Mouse (Mus musculus) NIH3T3 (cell line): ENCODE data around the gene Chd8.
"Not testable (repeated sequence)": the region's sequence is repeated elsewhere in the genome, so short reads cannot be mapped to it uniquely, and the experiment has no call there.

ENCODE experiments used
- DNase-seq: peaks from one replicate; pipeline ENCODE4 v3.0.0-alpha.2; 2012; ENCODE audit warnings: low read depth

Gene Chd8

DNA sequence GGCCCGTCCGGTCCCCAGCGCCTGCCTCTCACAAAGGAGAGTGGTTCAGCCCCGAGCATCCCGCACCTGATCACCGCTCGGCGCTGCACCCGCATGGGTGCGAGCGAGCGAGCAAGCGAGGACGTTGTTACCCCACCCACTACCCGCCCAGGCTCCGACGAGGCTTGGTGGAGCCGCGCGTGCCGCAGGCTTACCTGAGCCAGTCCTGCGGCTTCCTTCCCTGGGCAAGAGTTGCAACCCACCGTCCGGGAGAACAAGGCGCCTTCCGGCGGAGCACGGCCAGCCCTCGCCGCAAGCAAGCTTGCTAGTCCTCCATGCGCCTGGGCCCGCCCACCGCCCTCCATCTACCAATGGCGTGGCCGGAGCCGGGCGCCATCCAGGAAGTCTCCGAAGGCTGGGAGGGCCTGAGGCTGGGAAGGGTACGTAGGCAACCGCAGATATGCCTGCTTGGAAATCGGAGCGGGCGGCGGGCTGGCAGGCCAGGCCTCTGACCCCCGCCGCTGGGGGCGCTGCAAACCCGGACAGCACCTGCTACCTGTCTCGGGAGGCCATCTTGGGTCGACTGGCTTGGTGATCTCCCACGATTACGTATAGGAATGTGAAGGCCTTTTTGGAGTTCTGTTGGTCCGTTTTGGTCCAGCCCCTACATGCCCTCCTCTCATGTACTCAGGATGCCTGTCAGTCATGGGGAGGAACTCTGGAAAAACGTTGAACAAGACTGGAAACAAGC, at the start of gene Chd8:
Gene Chd8, minus strand, starts transcription at position 297 of the 730 bp plus-strand sequence.
- DNase-seq = peak; percentile 97

GRCm38 (mm10) chr14:52306100-52306499, 48.5 kb upstream of the Chd8 start:
- DNase-seq = no peak

DNA sequence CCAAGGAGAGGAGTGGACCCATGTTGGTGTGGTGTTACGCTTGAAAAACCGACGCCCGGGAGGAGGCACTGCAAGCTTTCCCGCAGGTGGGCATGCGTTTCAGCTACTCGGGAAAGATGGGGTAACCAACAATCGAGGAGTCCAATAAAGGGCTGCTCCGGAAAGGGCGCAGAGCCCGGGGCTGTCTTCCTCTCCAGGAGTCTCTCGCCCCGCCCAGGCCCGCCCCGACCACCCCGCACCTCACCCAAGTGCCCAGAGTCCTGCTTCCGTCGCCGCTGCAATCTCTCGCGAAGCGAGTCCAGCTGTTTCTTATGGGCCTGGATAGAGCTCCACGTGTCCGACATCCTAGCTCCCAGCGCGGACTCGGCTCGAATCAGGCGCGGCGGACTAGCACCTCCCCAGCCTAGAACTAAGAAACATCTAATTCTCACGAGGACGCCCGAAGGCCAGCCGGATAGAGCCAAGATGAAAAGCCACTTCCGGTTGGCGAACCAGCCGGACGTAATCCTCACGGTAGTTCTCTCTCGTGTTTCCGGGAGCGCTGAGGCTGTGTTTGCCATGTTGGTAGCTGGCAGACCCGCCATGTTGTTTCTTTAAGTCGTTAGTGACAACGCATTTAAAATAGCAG, 47.2 kb upstream of the Chd8 start, which contains the start of gene Mettl3:
Gene Mettl3, minus strand, starts transcription at position 485 of the 628 bp plus-strand sequence.
- DNase-seq = peak; percentile 98

DNA sequence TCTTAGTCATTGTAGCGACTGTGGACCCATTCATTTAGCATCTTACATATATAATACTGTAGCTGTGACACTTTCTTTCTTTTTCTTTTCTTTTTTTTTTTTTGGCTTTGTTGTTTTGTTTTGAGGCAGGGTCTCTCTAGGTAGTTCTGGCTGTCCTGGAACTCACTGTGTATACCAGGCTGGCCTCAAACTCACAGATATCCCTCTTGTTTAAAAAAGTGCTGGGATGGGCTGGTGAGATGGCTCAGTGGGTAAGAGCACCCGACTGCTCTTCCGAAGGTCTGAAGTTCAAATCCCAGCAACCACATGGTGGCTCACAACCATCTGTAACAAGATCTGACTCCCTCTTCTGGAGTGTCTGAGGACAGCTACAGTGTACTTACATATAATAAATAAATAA, 45.9 kb upstream of the Chd8 start:
- DNase-seq = not testable (repeated sequence)

GRCm38 (mm10) chr14:52295558-52296264, 38.1 kb upstream of the Chd8 start:
- DNase-seq = peak; percentile 52

DNA sequence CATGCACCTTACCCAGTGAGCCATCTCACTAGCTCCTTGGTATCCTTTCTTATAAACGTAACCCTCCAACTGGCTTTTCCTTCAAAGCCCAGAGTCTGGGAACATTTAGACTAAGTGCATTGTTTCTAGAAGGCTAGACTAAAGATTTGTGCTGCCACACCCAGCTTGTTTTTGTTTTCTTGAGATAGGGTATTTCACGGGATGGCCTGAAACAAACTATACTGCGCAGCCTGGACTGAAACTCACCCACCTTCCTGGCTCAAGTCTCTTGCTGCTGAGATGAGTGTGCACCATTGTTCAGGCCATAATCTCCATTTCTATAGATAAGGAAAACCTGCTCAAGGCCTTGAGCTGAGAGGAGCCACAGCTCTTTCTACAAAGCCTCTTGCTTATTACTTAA, 26.6 kb upstream of the Chd8 start:
- no peak for DNase-seq

DNA sequence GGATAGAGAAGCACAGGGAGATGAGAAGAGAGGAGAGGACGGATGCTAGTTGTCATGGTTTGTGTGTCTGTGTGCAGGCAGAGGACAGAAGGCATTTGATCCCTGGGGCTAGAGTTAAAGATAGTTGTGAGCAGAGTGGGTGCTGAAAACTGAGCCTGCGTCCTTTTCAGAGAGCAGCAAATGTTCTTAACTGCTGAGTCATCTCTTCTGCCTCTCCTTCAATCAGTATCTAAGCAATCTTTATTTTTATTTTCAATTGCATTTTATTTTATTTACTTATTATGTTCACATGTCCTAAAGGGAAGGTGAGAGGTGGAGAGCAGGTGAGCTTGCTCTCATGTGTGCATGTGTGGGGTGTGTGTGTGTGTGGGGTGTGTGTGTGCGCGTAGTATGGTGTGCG, 26.0 kb upstream of the Chd8 start:
- DNase-seq = no peak

DNA sequence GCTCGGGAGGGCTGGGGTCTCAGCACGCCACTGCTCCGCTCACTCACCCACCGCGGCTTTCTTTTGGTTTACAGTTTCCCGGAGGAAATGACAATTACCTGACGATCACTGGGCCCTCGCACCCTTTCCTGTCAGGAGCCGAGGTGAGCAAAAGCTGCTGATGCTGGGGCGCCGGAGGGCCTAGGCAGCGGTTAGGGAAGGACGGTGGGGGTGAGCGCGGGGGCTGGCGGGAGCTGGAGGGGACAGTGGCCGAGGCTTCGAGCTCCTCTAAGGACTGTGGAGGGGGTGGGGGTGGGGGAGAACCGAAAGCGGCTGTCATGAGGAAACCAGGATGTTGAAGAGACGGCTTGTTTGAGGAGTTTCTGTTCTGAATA, 22.2 kb upstream of the Chd8 start:
- DNase-seq = peak; percentile 9

GRCm38 (mm10) chr14:52278932-52279746, 21.6 kb upstream of the Chd8 start, which contains the start of the genes Tox4 and Rab2b:
Gene Tox4, plus strand, starts transcription at chr14:52279146.
Gene Rab2b, minus strand, starts transcription at chr14:52279545.
- peak; percentile 98 for DNase-seq

DNA sequence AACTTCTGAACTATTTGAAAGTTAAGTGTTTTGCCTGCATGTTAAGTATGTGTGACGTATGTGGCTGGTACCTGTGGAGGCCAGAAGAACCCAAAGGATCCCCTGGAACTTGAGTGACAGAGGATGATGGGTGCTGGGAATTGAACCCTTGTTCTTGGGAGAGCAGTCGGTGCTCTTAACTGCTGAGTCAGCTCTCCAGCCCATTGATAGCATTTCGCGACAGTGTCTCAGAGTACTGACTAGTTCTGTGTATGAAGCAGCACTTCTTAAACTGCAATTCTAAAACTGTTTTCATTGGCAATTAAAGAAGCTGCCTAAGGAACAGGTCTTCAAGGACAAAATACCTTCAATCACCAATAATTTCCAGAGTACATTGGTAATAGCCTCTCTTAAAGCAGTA, 19.6 kb upstream of the Chd8 start:
- DNase-seq = no peak

- DNase-seq = no peak
These were observed 15.2 kb upstream of the Chd8 start for GRCm38 (mm10) chr14:52272781-52273180.

- peak; percentile 46 for DNase-seq
These were observed 1.0 kb downstream of the Chd8 start for GRCm38 (mm10) chr14:52256311-52257175.

GRCm38 (mm10) chr14:52246129-52246528, 11.5 kb downstream of the Chd8 start:
- DNase-seq = no peak

DNA sequence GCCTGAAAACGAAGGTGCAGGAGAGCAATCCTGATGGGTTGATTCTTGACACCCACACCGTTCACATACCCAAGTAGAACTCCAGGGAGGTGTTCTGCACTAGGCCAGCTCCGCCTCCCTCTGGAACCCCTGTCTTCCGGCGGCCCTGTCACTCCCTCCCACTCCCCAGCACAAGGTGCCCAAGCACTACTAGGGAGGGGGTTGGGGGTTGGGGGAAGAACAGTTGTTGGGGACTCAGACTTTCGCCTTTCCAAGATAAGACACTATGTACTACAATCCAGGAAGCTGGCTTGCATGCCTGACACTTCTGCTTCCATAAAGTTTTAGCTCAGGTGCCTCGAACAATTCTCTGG, 12.9 kb downstream of the Chd8 start:
- DNase-seq = no peak

- peak; percentile 99 for DNase-seq
These were observed 13.4 kb downstream of the Chd8 start for GRCm38 (mm10) chr14:52244041-52244689.

DNA sequence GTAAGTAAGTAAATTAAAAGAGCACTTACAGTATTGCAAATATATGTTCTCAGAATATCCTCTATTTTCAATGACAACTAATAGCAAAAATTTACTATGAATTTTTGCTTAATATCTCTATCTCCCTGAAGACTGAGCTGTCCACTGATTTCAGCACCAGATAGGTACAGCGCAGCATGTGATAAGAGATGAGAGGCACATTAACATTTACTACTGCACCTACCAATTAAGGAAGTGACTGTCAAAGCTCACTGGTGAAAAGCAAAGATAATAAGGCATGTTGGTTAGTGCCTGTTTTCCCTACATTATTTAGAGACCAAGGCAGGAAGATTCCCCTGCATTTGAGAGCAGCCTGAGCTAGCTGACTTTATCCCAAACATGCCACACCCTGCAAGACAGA, 21.4 kb downstream of the Chd8 start:
- DNase-seq = no peak

DNA sequence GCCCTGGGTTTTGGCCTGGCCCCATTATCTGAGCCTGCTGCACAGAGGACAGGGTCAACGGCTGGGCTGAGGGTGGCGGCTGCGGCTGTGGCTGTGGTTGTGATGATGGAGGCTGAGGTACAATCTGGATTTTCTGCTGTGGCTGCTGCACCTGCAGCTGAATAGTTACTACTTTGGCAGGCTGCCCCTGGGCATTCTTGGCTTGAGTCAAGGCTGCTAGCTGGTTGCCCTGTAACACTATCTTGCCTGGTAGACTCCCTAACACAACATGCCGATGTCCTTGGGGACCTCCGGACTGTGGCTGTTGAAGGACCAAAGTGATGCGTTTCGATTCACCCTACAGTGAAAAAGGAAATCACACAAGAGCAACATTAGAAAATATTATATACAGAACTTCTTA, 22.4 kb downstream of the Chd8 start:
- DNase-seq = no peak

DNA sequence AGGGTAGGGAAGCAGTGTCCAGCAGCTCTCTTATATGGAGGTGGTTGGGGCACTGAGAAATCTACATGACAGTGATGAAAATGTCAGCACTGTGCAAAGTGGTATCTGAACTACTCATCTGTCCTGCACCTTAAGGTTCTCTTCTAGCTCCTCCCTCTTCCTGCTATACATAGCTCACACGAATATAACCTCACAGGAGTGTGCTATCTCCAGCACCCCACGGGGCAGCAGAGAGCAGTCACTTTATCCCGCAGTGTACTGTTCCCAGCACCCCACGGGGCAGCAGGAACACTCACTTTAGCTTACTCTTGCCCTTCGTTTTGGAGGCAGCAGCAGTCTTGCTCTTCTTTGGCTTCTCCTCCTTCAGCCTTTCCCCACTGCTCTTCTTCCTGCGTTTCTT, 25.3 kb downstream of the Chd8 start:
- no peak for DNase-seq

DNA sequence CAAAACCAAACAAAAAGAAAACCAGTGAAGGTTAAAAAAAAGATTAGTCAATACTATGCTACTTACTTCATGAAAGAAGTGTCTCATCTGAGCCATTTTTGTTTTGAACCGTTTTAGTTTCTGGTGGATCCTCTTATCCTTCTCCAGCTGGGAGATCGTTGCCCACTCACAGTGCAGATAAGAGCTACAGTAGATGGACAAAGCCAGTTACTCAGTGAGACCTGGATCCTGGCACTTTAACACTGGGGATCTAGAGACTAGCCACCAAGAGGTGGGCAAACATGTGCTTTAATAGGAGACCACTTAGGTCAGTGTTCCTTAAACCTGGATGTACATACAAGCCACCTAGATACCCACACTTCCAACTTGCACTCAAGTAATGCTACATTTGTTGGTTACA, 31.6 kb downstream of the Chd8 start:
- DNase-seq = no peak

GRCm38 (mm10) chr14:52217261-52217660, 40.3 kb downstream of the Chd8 start:
- no peak for DNase-seq

DNA sequence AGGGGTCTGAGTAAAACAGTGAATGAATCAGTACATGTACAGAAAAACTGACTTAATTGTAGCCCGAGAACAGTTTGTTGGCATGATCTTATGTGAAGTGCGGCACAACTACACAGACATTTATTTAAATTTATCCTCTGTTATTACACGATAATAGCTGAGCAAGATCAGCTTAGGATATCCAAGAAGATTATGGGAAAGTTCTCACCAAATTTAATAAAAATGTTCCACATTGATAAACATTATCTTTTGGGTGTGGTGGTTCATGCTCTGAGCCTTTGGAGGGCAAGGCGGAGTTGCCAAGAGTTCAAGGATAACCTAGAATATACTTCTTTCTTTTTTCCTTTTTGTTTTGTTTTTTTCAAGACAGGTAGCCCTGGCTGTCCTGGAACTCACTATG, 58.2 kb downstream of the Chd8 start:
- no peak for DNase-seq
